Mouse (Mus musculus) left cerebral cortex, adult 2 months (tissue): ENCODE results near the gene Hba-a2. TPM values are rescaled to one million over a fixed set of nuclear protein-coding genes. Genes with fewer than 3 reads are reported as not detected.
A peak's percentile ranks its signal among the peaks of the same experiment; 100 is the strongest.
"Not testable (repeated sequence)": the region's sequence is repeated elsewhere in the genome, so short reads cannot be mapped to it uniquely, and the experiment has no call there.

Experiments
- DNase-seq, 2 experiments: peaks; one replicate each; pipeline ENCODE4 v3.0.0; 2021 to 2022; ENCODE audit warnings: low spot score in 2 of 2, mixed read lengths in 1 of 2; ENCODE audit errors: extremely low spot score in 1 of 2
- H3K27ac ChIP-seq: fragments of 200-600 bp; 2 replicates; pipeline ENCODE4 v1.8.1; 2022
- H3K4me3 ChIP-seq: fragments of 200-600 bp; 2 replicates; pipeline ENCODE4 v1.8.1; 2022
- CTCF ChIP-seq: fragments of 200-600 bp; IDR thresholded peaks from 2 replicates; pipeline ENCODE4 v1.8.1; 2022; ENCODE audit warnings: antibody characterized with exemption, mild to moderate bottlenecking, moderate library complexity
- intact Hi-C: fragments of 180-260 bp; cut with DNase I; formaldehyde crosslinking; loops from one replicate; pipeline ENCODE4 v1.15.1; 2025
- total RNA-seq, 2 experiments: library from RNA; stranded (reverse); gene quantifications; 2 replicates each; pipeline ENCODE4 v1.2.3; 2021

Hba-a2 gene
- total RNA-seq, 2 experiments from 2014 or later: 271 to 300 TPM

DNA sequence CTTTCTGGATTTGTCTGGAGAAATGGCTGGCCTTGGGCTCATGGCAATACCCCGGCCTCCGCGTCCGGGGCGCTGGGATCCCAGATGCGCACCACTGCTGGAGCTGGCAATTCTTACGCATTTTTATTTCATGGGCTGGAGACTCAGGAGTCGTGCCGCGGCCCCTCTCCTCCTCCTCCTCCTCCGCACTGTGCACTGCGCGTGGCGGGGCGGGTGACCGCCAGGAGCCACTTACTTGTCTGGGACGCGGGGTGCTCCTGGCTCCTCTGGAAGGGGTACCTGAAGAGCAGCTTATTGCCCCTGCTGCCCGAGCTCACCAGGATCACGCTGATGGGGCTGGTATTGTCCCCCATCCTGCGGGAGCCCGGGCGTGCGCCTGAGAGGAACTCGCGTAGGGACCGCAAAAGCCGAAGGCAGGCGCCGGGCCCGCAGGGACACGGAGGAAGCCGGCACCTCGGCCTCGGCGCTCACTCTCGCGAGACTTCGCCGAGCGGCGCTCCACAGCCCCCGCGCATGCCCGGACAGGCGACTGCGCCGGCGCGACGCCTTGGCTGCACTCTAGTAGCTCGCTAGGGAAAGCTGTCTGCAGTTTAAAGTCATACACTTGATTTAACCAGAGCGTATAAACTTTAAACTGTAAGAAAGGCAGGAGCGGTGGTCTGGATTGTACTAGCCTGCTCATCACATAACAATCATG is 29.0 kb upstream of the Hba-a2 start, which contains the start of gene Nprl3:
TSS of gene Nprl3 (minus strand) at position 520 of the 697 bp plus-strand sequence.
- intact Hi-C loops: no loop called here
- TF ChIP-seq CTCF: no peak; the same call in 1 of the 2 replicates

DNA sequence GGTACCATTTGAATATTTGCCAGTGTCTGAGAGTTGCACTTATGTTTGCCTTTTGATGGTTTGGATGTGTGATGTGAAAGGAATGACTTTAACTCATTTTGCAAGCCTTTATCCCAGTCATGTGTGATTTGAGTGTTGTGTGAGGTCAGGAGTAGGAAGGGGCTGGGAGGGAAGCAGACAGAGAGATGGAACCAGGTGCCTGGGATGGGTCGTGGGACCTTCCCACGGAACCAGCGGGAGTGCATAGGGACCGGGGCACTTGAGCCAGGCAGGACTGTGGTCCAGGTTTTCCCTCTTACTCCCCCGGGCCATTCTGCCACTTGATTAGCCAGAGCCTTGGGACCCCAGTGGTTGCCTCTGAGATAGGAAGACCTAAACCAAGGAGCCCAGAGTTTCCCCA is 28.3 kb upstream of the Hba-a2 start:
- peak overlapping the region; percentile 87 for H3K4me3 ChIP-seq
- intact Hi-C loops: no loop called here
- TF ChIP-seq CTCF: no peak
- DNase-seq: no peak
- peak overlapping the region; percentile 97 for H3K27ac ChIP-seq

More for the DNA sequence above, 29.0 kb upstream of the Hba-a2 start, which contains the start of gene Nprl3:
- peak; percentile 96 for DNase-seq
- Histone ChIP-seq H3K4me3 (peak within 1 kb of the TSS; percentile 87), H3K27ac (peak within 1 kb of the TSS; percentile 97)

DNA sequence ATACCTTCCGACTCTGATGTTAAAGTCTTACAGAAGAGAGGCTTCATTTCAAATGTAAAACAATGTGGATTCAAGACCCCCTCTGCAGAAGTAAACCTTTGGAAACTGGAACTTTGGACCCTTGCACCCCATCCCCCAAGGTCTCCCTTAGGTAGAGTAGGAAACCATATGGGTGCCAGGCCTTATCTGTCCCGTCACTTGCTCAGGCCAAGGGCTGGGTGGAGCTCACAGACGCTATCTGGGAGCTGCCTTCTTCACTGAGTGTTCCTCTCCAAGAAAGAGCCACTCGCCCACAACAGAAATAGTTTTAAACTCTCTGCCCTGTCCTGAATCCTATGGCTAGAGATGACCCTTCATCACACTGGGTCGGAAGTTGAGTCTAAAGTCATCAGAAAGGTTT is 27.3 kb upstream of the Hba-a2 start:
- intact Hi-C loops: no loop called here
- Histone ChIP-seq H3K4me3 (no peak overlapping the region), H3K27ac (no peak overlapping the region)
- no peak for DNase-seq
- TF ChIP-seq CTCF: no peak

DNA sequence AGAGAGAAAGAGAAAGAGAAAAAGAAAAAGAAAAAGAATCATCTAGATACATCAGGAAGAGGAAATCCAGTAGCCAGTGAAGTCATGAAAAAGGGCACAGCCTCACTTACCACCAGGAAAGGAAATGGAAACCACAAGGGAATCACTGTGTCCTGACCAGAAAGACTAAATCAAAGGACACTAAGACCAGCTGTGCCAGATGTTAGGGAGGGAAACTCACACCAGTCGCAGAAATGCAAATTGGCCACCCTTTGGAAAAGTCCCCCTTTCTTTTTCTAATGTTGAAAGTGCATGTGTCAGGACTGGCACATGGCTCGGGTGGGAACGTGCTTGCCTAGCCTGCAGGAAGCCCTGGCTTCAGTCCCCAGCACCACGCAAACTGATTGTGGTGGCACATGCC is 25.1 kb upstream of the Hba-a2 start:
- intact Hi-C loops: no loop called here

DNA sequence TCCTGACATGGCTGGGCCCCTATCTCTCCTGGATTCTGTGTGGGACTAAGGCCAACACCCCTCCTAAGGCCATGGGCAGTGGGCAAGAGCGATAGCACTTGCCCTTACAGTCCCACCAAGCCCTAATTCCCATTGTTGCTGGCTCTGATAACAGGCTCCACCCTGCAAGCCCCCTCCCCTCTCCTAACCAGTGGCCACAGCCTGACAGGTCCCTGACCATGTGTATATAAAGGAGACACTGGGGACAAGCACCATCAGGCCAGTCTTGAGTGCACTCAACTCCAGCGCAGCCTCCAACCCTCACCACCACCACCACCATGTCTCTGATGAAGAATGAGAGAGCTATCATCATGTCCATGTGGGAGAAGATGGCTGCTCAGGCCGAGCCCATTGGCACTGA is 19.9 kb upstream of the Hba-a2 start, which contains the start of gene Hba-x:
TSS of gene Hba-x (plus strand) at position 54 of the 400 bp plus-strand sequence.
- no peak within 1 kb of the TSS for H3K27ac ChIP-seq
- H3K4me3 ChIP-seq: no peak within 1 kb of the TSS
- intact Hi-C loops: loop anchor here (5.0 kb wide), 1 partner anchor 79 kb away; no protein-coding TSS in a partner anchor
- no peak for DNase-seq
- TF ChIP-seq CTCF: no peak

More for the DNA sequence above, 25.1 kb upstream of the Hba-a2 start:
- DNase-seq: no peak
- TF ChIP-seq CTCF: no peak
- Histone ChIP-seq H3K4me3 (no peak overlapping the region), H3K27ac (no peak overlapping the region)

DNA sequence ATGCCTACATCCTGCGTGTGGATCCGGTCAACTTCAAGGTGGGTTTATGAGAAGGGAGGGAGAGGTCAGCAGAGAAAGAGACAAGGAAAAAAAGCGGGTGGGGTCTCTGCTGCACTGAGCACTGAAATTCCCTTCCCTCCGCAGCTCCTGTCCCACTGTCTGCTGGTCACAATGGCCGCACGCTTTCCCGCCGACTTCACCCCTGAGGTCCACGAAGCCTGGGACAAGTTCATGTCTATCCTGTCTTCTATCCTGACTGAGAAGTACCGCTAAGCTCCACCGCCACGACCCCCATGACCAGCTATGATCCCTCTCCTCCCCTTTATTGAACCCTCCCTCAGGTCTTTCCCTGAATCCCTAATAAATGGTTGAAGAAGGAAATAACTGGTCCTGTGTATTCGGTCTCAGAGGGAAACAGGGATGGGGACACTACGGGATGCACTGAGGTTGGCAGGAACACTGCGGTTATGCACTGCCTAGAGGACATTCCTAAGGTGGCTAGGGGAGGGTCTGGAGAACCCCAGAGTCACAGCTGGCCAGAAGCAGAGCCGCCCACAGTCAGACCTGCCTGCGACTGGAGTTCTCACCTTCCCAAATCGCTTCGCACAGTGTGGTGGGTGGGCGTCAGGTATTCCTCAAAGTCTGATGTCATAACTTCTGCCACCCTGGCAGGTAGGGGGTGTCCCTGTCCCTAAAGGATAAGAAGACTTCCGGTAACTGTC is 18.4 kb upstream of the Hba-a2 start:
- intact Hi-C loops: loop anchor here (5.0 kb wide), 1 partner anchor 81 kb away; no protein-coding TSS in a partner anchor
- no peak for TF ChIP-seq CTCF
- H3K4me3 ChIP-seq: no peak overlapping the region

DNA sequence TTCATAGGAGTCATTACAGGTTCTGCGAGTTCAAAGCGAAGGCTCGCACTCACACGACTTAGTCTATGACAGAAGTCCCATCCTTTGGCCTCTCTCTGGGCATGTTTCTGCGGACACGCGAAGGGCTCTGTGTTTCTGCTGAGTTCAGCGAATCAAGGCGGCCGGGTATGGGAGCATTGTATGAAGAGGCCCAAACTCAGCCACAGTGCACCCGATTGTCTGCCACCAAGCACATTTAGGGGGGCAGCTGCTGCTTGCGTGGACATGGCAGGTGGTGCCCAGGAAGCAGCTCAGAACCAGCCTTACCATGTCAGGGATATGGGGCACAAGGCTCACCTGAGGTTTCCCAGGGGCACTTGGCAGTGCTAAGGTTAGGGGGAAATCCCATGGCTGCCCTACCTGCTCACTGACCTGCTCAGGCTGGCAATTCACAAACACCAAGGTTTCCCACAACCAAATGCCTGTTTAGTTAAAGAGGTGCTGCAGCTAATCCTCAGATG is 17.8 kb upstream of the Hba-a2 start:
- TF ChIP-seq CTCF: no peak
- no peak overlapping the region for H3K27ac ChIP-seq
- H3K4me3 ChIP-seq: no peak overlapping the region
- no peak for DNase-seq
- intact Hi-C loops: loop anchor here (5.0 kb wide), 1 partner anchor 81 kb away; no protein-coding TSS in a partner anchor

More for the DNA sequence above, 18.4 kb upstream of the Hba-a2 start:
- no peak for DNase-seq
- H3K27ac ChIP-seq: no peak overlapping the region

DNA sequence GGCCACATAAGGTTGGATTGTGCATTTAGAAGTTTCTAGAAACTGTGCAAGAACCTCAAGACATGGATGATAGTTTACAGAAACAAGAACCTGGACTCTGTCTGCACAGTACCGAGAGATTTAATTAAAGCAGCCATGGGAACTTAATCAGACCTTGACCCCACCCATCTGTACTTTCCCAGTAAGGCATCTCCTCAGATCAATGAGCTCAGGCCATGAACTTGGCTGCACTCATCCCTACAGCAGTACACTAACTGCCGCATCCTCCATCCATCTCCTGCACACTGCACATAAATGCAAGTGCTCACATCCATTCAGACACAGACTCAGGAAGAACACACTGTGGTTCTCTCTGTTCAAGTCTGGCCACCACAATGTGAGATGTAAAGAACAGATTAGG is 15.6 kb upstream of the Hba-a2 start:
- intact Hi-C loops: no loop called here
- no peak for DNase-seq
- H3K27ac ChIP-seq: no peak overlapping the region
- H3K4me3 ChIP-seq: no peak overlapping the region
- TF ChIP-seq CTCF: no peak

DNA sequence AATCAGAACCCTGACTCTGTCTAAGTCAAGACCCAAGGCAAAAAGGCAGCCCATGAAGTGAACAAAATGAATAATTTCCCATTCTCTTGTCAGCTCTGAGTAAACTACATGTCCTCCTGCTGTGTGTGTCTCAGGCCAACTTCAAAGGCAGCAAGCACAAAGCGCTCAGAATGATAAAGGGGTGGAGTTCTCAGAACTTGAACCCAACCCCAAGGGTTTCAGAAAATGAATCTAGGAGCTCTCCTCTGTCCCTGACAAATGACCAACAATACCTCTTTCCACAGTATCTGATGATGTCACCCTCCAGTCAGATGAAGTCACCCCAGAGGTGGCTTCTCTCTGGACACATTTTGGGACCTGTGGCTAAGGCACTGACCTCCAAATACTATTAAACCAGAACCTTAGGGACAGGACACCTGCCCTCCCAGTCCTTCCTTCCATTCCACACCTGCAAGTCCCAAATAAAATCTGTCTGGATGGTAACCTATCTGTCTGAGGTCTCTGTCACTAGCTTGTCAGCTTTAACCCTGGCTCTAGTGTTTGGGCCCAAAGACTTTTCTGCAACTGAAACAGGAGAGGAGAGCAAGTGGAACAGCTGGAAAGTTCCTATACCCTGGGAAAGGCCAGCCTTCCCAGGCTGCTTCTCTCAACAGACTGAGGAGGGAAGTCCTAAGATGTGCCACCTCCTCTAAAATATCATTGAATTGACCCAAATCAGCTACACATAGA is 14.7 kb upstream of the Hba-a2 start:
- H3K4me3 ChIP-seq: no peak overlapping the region
- no peak overlapping the region for H3K27ac ChIP-seq
- DNase-seq: no peak
- TF ChIP-seq CTCF: no peak
- intact Hi-C loops: no loop called here

DNA sequence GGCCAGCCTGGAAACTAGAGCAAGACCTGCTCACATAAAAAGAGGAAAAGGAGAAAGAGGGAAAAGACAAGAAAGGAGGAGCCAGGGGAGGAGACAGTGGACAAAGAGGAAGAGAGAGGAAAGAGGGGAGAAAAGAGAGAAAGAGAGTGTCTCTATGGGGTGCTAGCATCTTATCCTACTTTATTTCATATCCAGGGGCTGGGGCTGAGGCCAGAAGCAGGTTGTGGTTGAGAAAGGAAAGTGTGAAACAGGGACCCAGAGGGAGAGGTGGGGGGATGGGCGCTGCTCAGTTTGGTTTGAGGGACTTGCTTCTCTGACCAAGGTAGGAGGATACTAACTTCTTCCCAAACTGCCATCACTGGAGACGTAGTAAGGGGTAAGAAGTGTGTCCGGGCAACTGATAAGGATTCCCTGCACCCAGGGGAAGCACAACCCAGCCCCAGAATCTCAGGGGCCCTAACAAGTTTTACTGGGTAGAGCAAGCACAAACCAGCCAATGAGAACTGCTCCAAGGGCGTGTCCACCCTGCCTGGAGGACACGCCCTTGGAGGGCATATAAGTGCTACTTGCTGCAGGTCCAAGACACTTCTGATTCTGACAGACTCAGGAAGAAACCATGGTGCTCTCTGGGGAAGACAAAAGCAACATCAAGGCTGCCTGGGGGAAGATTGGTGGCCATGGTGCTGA is 13.1 kb upstream of the Hba-a2 start, which contains the start of gene Hba-a1:
TSS of gene Hba-a1 (plus strand) at position 421 of the 687 bp plus-strand sequence.
- intact Hi-C loops: not testable (repeated sequence)

DNA sequence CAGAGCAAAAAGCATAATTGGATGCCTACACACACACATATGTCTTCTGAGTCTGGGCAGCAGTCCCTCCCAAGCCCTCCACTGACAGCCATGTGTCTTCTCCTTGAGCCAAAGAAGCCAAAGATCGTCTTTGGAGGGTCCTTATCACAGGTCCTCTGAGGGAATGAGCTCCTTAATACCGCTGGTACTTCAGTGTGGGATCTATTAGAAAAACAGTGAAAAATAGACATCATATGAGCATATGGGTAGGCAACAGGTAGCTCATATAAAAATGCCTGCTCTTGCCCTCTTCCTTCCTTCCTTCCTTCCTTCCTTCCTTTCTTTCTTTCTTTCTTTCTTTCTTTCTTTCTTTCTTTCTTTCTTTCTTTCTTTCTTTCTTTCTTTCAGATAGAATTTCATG is 11.7 kb upstream of the Hba-a2 start:
- DNase-seq, intact Hi-C loops: not testable (repeated sequence)

More for the DNA sequence above, 13.1 kb upstream of the Hba-a2 start, which contains the start of gene Hba-a1:
- not testable (repeated sequence) for H3K4me3 ChIP-seq, H3K27ac ChIP-seq, DNase-seq

More for the DNA sequence above, 11.7 kb upstream of the Hba-a2 start:
- H3K4me3 ChIP-seq, H3K27ac ChIP-seq: not testable (repeated sequence)
